Mouse (Mus musculus) erythroid progenitor cell, adult 5-6 weeks (primary cell): ENCODE measurements around the gene Ccne1. TPM values are rescaled to one million over a fixed set of nuclear protein-coding genes. Genes with fewer than 3 reads are reported as not detected.
A peak's percentile ranks its signal among the peaks of the same experiment; 100 is the strongest.

Source experiments
- ATAC-seq: replicated peaks from 2 replicates; pipeline ENCODE4 v1.8.0; 2016; ENCODE audit warnings: moderate number of reproducible peaks, mild to moderate bottlenecking, moderate TSS enrichment, inconsistent platforms; ENCODE audit not compliant: poor library complexity, low FRiP score, severe bottlenecking
- total RNA-seq, 2 experiments: library from RNA; stranded (forward) in 1 of 2; stranded (reverse) in 1 of 2; fragments of 150-400 nt in 1 of 2; fragments of 186-747, 209-891 nt in 1 of 2; gene quantifications; 2 replicates each; pipeline versions ENCODE4 v1.2.3 to v1.2.4; 2015 to 2017; ENCODE audit warnings: low replicate concordance in 2 of 2

The Ccne1 gene
- total RNA-seq, 2 experiments from 2014 or later: 148 to 180 TPM

GRCm38 (mm10) chr7:38105379-38105778 lies 2.0 kb downstream of the Ccne1 start:
- ATAC-seq: peak; percentile 77

- ATAC-seq: no peak
Observed at GRCm38 (mm10) chr7:38104097-38104496, 3.2 kb downstream of the Ccne1 start.

- ATAC-seq: no peak
Observed at GRCm38 (mm10) chr7:38094353-38094752, 13.0 kb downstream of the Ccne1 start.

- no peak for ATAC-seq
Observed at GRCm38 (mm10) chr7:38093101-38093500, 14.2 kb downstream of the Ccne1 start.

GRCm38 (mm10) chr7:38089930-38090675 lies 17.2 kb downstream of the Ccne1 start:
- ATAC-seq: no peak

GRCm38 (mm10) chr7:38088456-38088855 lies 18.9 kb downstream of the Ccne1 start:
- ATAC-seq: no peak

- no peak for ATAC-seq
Observed at GRCm38 (mm10) chr7:38087856-38088255, 19.5 kb downstream of the Ccne1 start.

GRCm38 (mm10) chr7:38086401-38086800 lies 20.9 kb downstream of the Ccne1 start:
- ATAC-seq: no peak

- peak; percentile 7; the same call in 1 of the 2 replicates for ATAC-seq
Observed at GRCm38 (mm10) chr7:38085573-38086211, 21.6 kb downstream of the Ccne1 start.

GRCm38 (mm10) chr7:38084778-38085572 lies 22.4 kb downstream of the Ccne1 start:
- peak; percentile 94 for ATAC-seq

- no peak for ATAC-seq
Observed at GRCm38 (mm10) chr7:38082971-38083370, 24.4 kb downstream of the Ccne1 start.

GRCm38 (mm10) chr7:38077189-38077588 lies 30.1 kb downstream of the Ccne1 start:
- ATAC-seq: no peak

GRCm38 (mm10) chr7:38075487-38075886 lies 31.8 kb downstream of the Ccne1 start:
- no peak for ATAC-seq

GRCm38 (mm10) chr7:38074920-38075319 lies 32.4 kb downstream of the Ccne1 start:
- no peak for ATAC-seq

- ATAC-seq: no peak
Observed at GRCm38 (mm10) chr7:38074514-38074913, 32.8 kb downstream of the Ccne1 start.

- 0 out of 2 replicates have a peak, but pooled peaks have one; percentile 59 for ATAC-seq
Observed at GRCm38 (mm10) chr7:38073782-38074181, 33.6 kb downstream of the Ccne1 start.

GRCm38 (mm10) chr7:38071065-38071464 lies 36.3 kb downstream of the Ccne1 start:
- ATAC-seq: no peak

GRCm38 (mm10) chr7:38070663-38071062 lies 36.7 kb downstream of the Ccne1 start:
- ATAC-seq: no peak

GRCm38 (mm10) chr7:38064431-38064830 lies 42.9 kb downstream of the Ccne1 start:
- no peak for ATAC-seq
